Mouse (Mus musculus): ENCODE measurements around the gene Dazap2. TPM values are rescaled to one million over a fixed set of nuclear protein-coding genes. Genes with fewer than 3 reads are reported as not detected.

Gene Dazap2
- polyA plus RNA-seq, 1 experiment from 2014 or later: 189 TPM

- 86% methylated on average over 5 of the region's 5 CpGs for WGBS
- H3K9me3 ChIP-seq (replicated peaks): no peaks in the 10 kb centered on the region
- H3K27ac ChIP-seq: no peak overlapping the region
- no peak overlapping the region for H3K4me3 ChIP-seq
- no peaks in the 10 kb centered on the region for H3K36me3 ChIP-seq
- H3K4me1 ChIP-seq: peaks cover 23% of the 10 kb centered on the region
- DNase-seq (ENCODE audit: low spot score): no peak
- peaks cover 49% of the 10 kb centered on the region for H3K27me3 ChIP-seq (ENCODE audit: low read depth, poor library complexity, severe bottlenecking)
Observed at GRCm38 (mm10) chr15:100632323-100632722, 17.2 kb downstream of the Dazap2 start.

GRCm38 (mm10) chr15:100633341-100633740, 18.2 kb downstream of the Dazap2 start:
- DNase-seq (ENCODE audit: low spot score): no peak

GRCm38 (mm10) chr15:100635239-100635638, 20.1 kb downstream of the Dazap2 start:
- no peaks in the 10 kb centered on the region for H3K9me3 ChIP-seq (replicated peaks)
- no peak overlapping the region for H3K4me3 ChIP-seq
- no peaks in the 10 kb centered on the region for H3K36me3 ChIP-seq
- H3K4me1 ChIP-seq: peaks cover 15% of the 10 kb centered on the region
- no peak for DNase-seq (ENCODE audit: low spot score)
- H3K27me3 ChIP-seq (ENCODE audit: low read depth, poor library complexity, severe bottlenecking): peaks cover 74% of the 10 kb centered on the region
- no peak overlapping the region for H3K27ac ChIP-seq
- 9% methylated on average over 9 of the region's 9 CpGs for WGBS

More at GRCm38 (mm10) chr15:100633341-100633740, 18.2 kb downstream of the Dazap2 start:
- H3K4me1 ChIP-seq: peaks cover 16% of the 10 kb centered on the region
- H3K9me3 ChIP-seq (replicated peaks): no peaks in the 10 kb centered on the region
- H3K36me3 ChIP-seq: no peaks in the 10 kb centered on the region
- no peak overlapping the region for H3K27ac ChIP-seq
- WGBS: 87% methylated on average over 10 of the region's 10 CpGs
- peaks cover 59% of the 10 kb centered on the region for H3K27me3 ChIP-seq (ENCODE audit: low read depth, poor library complexity, severe bottlenecking)
- H3K4me3 ChIP-seq: no peak overlapping the region

GRCm38 (mm10) chr15:100635851-100636645, 20.9 kb downstream of the Dazap2 start:
- WGBS: 4% methylated on average over 38 of the region's 38 CpGs
- Histone ChIP-seq H3K4me1 (peaks cover 15% of the 10 kb centered on the region), H3K27ac (peak overlapping the region; percentile 71), H3K36me3 (no peaks in the 10 kb centered on the region), H3K9me3 (replicated peaks) (no peaks in the 10 kb centered on the region), H3K27me3 (ENCODE audit: low read depth, poor library complexity, severe bottlenecking) (peaks cover 82% of the 10 kb centered on the region), H3K4me3 (peak overlapping the region; percentile 58)
- DNase-seq (ENCODE audit: low spot score): peak; percentile 50

- peak within 1 kb of the TSS; percentile 71 for H3K27ac ChIP-seq
- no peaks in the 10 kb centered on the region for H3K9me3 ChIP-seq (replicated peaks)
- under 1% methylated on average over 77 of the region's 77 CpGs for WGBS
- H3K27me3 ChIP-seq (ENCODE audit: low read depth, poor library complexity, severe bottlenecking): peaks cover 84% of the 10 kb centered on the region
- no peaks in the 10 kb centered on the region for H3K36me3 ChIP-seq
- peak within 1 kb of the TSS; percentile 58 for H3K4me3 ChIP-seq
- peak; percentile 63 for DNase-seq (ENCODE audit: low spot score)
- H3K4me1 ChIP-seq: peaks cover 15% of the 10 kb centered on the region
Observed at GRCm38 (mm10) chr15:100636700-100637501, 21.8 kb downstream of the Dazap2 start, which contains the start of gene Smagp. TSS of gene Smagp (minus strand) at chr15:100636940.

GRCm38 (mm10) chr15:100637661-100638060, 22.5 kb downstream of the Dazap2 start:
- peaks cover 15% of the 10 kb centered on the region for H3K4me1 ChIP-seq
- 16% methylated on average over 6 of the region's 6 CpGs for WGBS
- no peak overlapping the region for H3K27ac ChIP-seq
- no peak overlapping the region for H3K4me3 ChIP-seq
- no peaks in the 10 kb centered on the region for H3K9me3 ChIP-seq (replicated peaks)
- H3K27me3 ChIP-seq (ENCODE audit: low read depth, poor library complexity, severe bottlenecking): peaks cover 87% of the 10 kb centered on the region
- no peak for DNase-seq (ENCODE audit: low spot score)
- no peaks in the 10 kb centered on the region for H3K36me3 ChIP-seq

GRCm38 (mm10) chr15:100639972-100640750, 25.0 kb downstream of the Dazap2 start:
- Histone ChIP-seq H3K36me3 (no peaks in the 10 kb centered on the region), H3K4me1 (peaks cover 19% of the 10 kb centered on the region), H3K27me3 (ENCODE audit: low read depth, poor library complexity, severe bottlenecking) (peaks cover 62% of the 10 kb centered on the region), H3K4me3 (no peak overlapping the region), H3K27ac (no peak overlapping the region), H3K9me3 (replicated peaks) (no peaks in the 10 kb centered on the region)
- DNase-seq (ENCODE audit: low spot score): no peak
- 71% methylated on average over 16 of the region's 16 CpGs for WGBS

GRCm38 (mm10) chr15:100641226-100641810, 26.2 kb downstream of the Dazap2 start:
- Histone ChIP-seq H3K36me3 (no peaks in the 10 kb centered on the region), H3K27ac (no peak overlapping the region), H3K4me1 (peaks cover 17% of the 10 kb centered on the region), H3K9me3 (replicated peaks) (no peaks in the 10 kb centered on the region), H3K27me3 (ENCODE audit: low read depth, poor library complexity, severe bottlenecking) (peaks cover 50% of the 10 kb centered on the region), H3K4me3 (no peak overlapping the region)
- DNase-seq (ENCODE audit: low spot score): no peak
- WGBS: 82% methylated on average over 15 of the region's 16 CpGs

GRCm38 (mm10) chr15:100642451-100642850, 27.3 kb downstream of the Dazap2 start:
- H3K4me3 ChIP-seq: no peak overlapping the region
- H3K27ac ChIP-seq: no peak overlapping the region
- H3K4me1 ChIP-seq: peaks cover 6% of the 10 kb centered on the region
- no peak for DNase-seq (ENCODE audit: low spot score)
- H3K27me3 ChIP-seq (ENCODE audit: low read depth, poor library complexity, severe bottlenecking): peaks cover 39% of the 10 kb centered on the region
- no peaks in the 10 kb centered on the region for H3K9me3 ChIP-seq (replicated peaks)
- H3K36me3 ChIP-seq: no peaks in the 10 kb centered on the region
- WGBS: 91% methylated on average over 7 of the region's 7 CpGs

- no peak for DNase-seq (ENCODE audit: low spot score)
- Histone ChIP-seq H3K36me3 (no peaks in the 10 kb centered on the region), H3K27me3 (ENCODE audit: low read depth, poor library complexity, severe bottlenecking) (peaks cover 7% of the 10 kb centered on the region; the same call in 1 of the 2 replicates), H3K4me3 (no peak overlapping the region), H3K4me1 (peaks cover 6% of the 10 kb centered on the region; the same call in 1 of the 2 replicates), H3K27ac (no peak overlapping the region), H3K9me3 (replicated peaks) (no peaks in the 10 kb centered on the region)
- 79% methylated on average over 6 of the region's 6 CpGs for WGBS
Observed at GRCm38 (mm10) chr15:100646161-100646560, 31.0 kb downstream of the Dazap2 start.

- no peaks in the 10 kb centered on the region for H3K27me3 ChIP-seq (ENCODE audit: low read depth, poor library complexity, severe bottlenecking)
- H3K4me1 ChIP-seq: peaks cover 2% of the 10 kb centered on the region; the same call in 1 of the 2 replicates
- H3K4me3 ChIP-seq: no peak overlapping the region
- H3K9me3 ChIP-seq (replicated peaks): no peaks in the 10 kb centered on the region
- WGBS: 81% methylated on average over 10 of the region's 10 CpGs
- no peak for DNase-seq (ENCODE audit: low spot score)
- H3K27ac ChIP-seq: no peak overlapping the region
- no peaks in the 10 kb centered on the region for H3K36me3 ChIP-seq
Observed at GRCm38 (mm10) chr15:100650111-100650510, 35.0 kb downstream of the Dazap2 start.

- 87% methylated on average over 9 of the region's 9 CpGs for WGBS
Observed at GRCm38 (mm10) chr15:100651610-100652009, 36.5 kb downstream of the Dazap2 start.

More at GRCm38 (mm10) chr15:100651610-100652009, 36.5 kb downstream of the Dazap2 start:
- Histone ChIP-seq H3K36me3 (no peaks in the 10 kb centered on the region), H3K27ac (no peak overlapping the region), H3K4me3 (no peak overlapping the region), H3K4me1 (no peaks in the 10 kb centered on the region), H3K27me3 (ENCODE audit: low read depth, poor library complexity, severe bottlenecking) (no peaks in the 10 kb centered on the region), H3K9me3 (replicated peaks) (no peaks in the 10 kb centered on the region)
- no peak for DNase-seq (ENCODE audit: low spot score)
